Mouse (Mus musculus) hindbrain, embryonic 15.5 days (tissue): ENCODE measurements at regions not wholly inside any gene's neighbourhood (a gene's known extent, or its start where the extent isn't known, plus 50 kb on each side); places are given as distances from the start of the nearest gene placed in this dataset.

Experiments
- ATAC-seq: fragments of 200-750 bp; cut with Nextera tagmentation; 2 replicates; pipeline ENCODE4 v1.8.0; 2017; ENCODE audit warnings: low read depth, moderate number of reproducible peaks, moderate TSS enrichment; ENCODE audit not compliant: low FRiP score
- H3K27ac ChIP-seq: fragments of 300-500 bp; sonication (generic); replicated peaks from 2 replicates; pipeline ENCODE4 v1.5.1; 2015; ENCODE audit warnings: mild to moderate bottlenecking, inconsistent platforms
- H3K27me3 ChIP-seq: fragments of 300-500 bp; sonication (generic); 2 replicates; pipeline ENCODE4 v1.6.1; 2015; ENCODE audit warnings: control low read depth, inconsistent platforms
- H3K36me3 ChIP-seq: fragments of 300-500 bp; sonication (generic); 2 replicates; pipeline ENCODE4 v1.6.1; 2015; ENCODE audit warnings: control low read depth, inconsistent platforms
- H3K4me1 ChIP-seq: fragments of 300-500 bp; sonication (generic); replicated peaks from 2 replicates; pipeline ENCODE4 v1.6.1; 2015; ENCODE audit warnings: control low read depth, inconsistent platforms
- H3K4me2 ChIP-seq: fragments of 300-500 bp; sonication (generic); 2 replicates; pipeline ENCODE4 v1.6.1; 2015; ENCODE audit warnings: moderate library complexity, mild to moderate bottlenecking, inconsistent platforms
- H3K4me3 ChIP-seq: fragments of 300-500 bp; sonication (generic); 2 replicates; pipeline ENCODE4 v1.5.1; 2015; ENCODE audit warnings: mild to moderate bottlenecking, inconsistent platforms
- H3K9ac ChIP-seq: fragments of 300-500 bp; sonication (generic); 2 replicates; pipeline ENCODE4 v1.6.1; 2015; ENCODE audit warnings: inconsistent platforms
- H3K9me3 ChIP-seq: fragments of 300-500 bp; sonication (generic); 2 replicates; pipeline ENCODE4 v1.6.1; 2016; ENCODE audit warnings: control low read depth, inconsistent platforms
- WGBS: fragments of 180-500 bp; shearing (Covaris S2); methylation state at CpG from one replicate; pipeline ENCODE4 v1.1.7; 2015; 5-methylcytosine and 5-hydroxymethylcytosine counted together

GRCm38 (mm10) chr2:110540140-110540539, 57.0 kb upstream of the Slc5a12 start:
- no peak overlapping the region for H3K9ac ChIP-seq

GRCm38 (mm10) chr2:110540570-110541357, 56.3 kb upstream of the Slc5a12 start:
- Histone ChIP-seq H3K9me3 (no peaks in the 10 kb centered on the region), H3K4me1 (no peaks in the 10 kb centered on the region), H3K27me3 (no peaks in the 10 kb centered on the region), H3K27ac (no peak overlapping the region), H3K4me3 (no peak overlapping the region), H3K36me3 (no peaks in the 10 kb centered on the region), H3K9ac (no peak overlapping the region), H3K4me2 (no peak overlapping the region)
- ATAC-seq = no peak
- 79% methylated on average over 6 of the region's 6 CpGs for WGBS

More at GRCm38 (mm10) chr2:110540140-110540539, 57.0 kb upstream of the Slc5a12 start:
- Histone ChIP-seq H3K4me2 (no peak overlapping the region), H3K4me1 (no peaks in the 10 kb centered on the region), H3K27ac (no peak overlapping the region), H3K27me3 (no peaks in the 10 kb centered on the region), H3K9me3 (no peaks in the 10 kb centered on the region), H3K36me3 (no peaks in the 10 kb centered on the region), H3K4me3 (no peak overlapping the region)
- WGBS = 85% methylated on average over 2 of the region's 2 CpGs
- no peak for ATAC-seq

- WGBS = 97% methylated on average over 5 of the region's 5 CpGs
- no peaks in the 10 kb centered on the region for H3K9me3 ChIP-seq
- no peak overlapping the region for H3K4me3 ChIP-seq
- H3K4me2 ChIP-seq = no peak overlapping the region
- no peaks in the 10 kb centered on the region for H3K27me3 ChIP-seq
- H3K9ac ChIP-seq = no peak overlapping the region
- no peak for ATAC-seq
- no peaks in the 10 kb centered on the region for H3K4me1 ChIP-seq
- no peak overlapping the region for H3K27ac ChIP-seq
- H3K36me3 ChIP-seq = no peaks in the 10 kb centered on the region
These were observed 55.8 kb upstream of the Slc5a12 start for GRCm38 (mm10) chr2:110541358-110541737.
